Mouse (Mus musculus) testis, adult 2 months (tissue): ENCODE measurements around the gene 1700092M07Rik.

Experiments
- CTCF ChIP-seq: fragments of 200-500 bp; IDR thresholded peaks from 2 replicates; pipeline ENCODE4 v1.5.1; 2012; ENCODE audit warnings: low read depth, mild to moderate bottlenecking, inconsistent platforms, low read length, moderate library complexity; ENCODE audit not compliant: control insufficient read depth, insufficient read depth, insufficient replicate concordance
- POLR2A ChIP-seq: fragments of 200-500 bp; IDR thresholded peaks from 2 replicates; pipeline ENCODE4 v1.6.1; 2012; ENCODE audit warnings: low read depth, mild to moderate bottlenecking, inconsistent platforms, low read length, moderate library complexity; ENCODE audit not compliant: control insufficient read depth

GRCm38 (mm10) chr19:8789171-8789570, 48.7 kb downstream of the 1700092M07Rik start:
- no peak for TF ChIP-seq CTCF
- no peak for TF ChIP-seq POLR2A
